Mouse (Mus musculus): ENCODE measurements around the gene Smim7.

GRCm38 (mm10) chr8:72577266-72577665, 6.4 kb upstream of the Smim7 start:
- TF ChIP-seq HCFC1 (IDR thresholded peaks at IDR 0.05; ENCODE audit: borderline replicate concordance, insufficient read depth, low read length) (no peak), CHD2 (IDR thresholded peaks at IDR 0.05; ENCODE audit: low read depth, low read length) (no peak), ZC3H11A (IDR thresholded peaks at IDR 0.05; ENCODE audit: borderline replicate concordance, low read depth, low read length) (no peak), MAFK (IDR thresholded peaks at IDR 0.05; ENCODE audit: insufficient read depth, low read depth, low read length) (no peak)

Data from ES-E14 (cell line).